Mouse (Mus musculus): ENCODE results near the gene Wdr59.

DNA sequence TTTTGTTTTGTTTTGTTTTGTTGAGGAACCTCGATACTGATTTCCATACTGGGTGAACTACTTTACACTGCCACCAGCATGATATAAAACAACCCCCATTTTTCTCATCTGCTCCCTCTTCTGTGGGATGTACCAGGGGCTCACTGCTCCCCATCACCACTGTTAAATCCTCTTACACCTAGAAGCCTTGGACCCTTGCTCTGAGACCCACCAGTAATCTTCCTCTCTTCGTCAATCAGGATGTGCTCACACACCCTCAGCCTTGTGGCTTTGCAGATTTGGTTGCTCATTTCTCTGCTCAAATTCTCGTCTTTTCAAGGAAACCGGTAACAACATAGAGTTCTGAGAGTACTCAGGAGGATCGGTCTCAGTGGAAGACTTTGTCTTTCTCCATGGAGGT is 6.2 kb upstream of the Wdr59 start:
- TF ChIP-seq POLR2A (IDR thresholded peaks at IDR 0.05; ENCODE audit: control insufficient read depth, extremely low read depth, insufficient read depth, low read length, poor library complexity) (no peak), CTCF (IDR thresholded peaks at IDR 0.05; ENCODE audit: borderline replicate concordance, control insufficient read depth, extremely low read depth, insufficient read depth, low read length, poor library complexity) (no peak)
